Mouse (Mus musculus): Measurements from ENCODE around the gene Prkar2b. TPM values are rescaled to one million over a fixed set of nuclear protein-coding genes. Genes with fewer than 3 reads are reported as not detected.

Prkar2b gene
- total and polyA plus RNA-seq, 3 experiments, result 15.7 to 154 (median 34.1) TPM

- TF ChIP-seq ELF1 (IDR thresholded peaks at IDR 0.05; ENCODE audit: low read depth, low read length) (peak; percentile 48; the same call in 1 of the 2 replicates), SMC3 (IDR thresholded peaks at IDR 0.05; ENCODE audit: low read depth, low read length) (no peak), POLR2A (IDR thresholded peaks at IDR 0.05; ENCODE audit: control insufficient read depth in 1 of 2, insufficient read depth in 1 of 2, low read depth in 1 of 2, low read length in 2 of 2, poor library complexity in 1 of 2) (peak in 1 of 2 experiments; percentile 43; a peak in 1 of 4 replicates), ETS1 (IDR thresholded peaks at IDR 0.05; ENCODE audit: low read depth, low read length) (no peak)
Observed at GRCm38 (mm10) chr12:31949759-31950658, 111.1 kb downstream of the Prkar2b start, which contains the start of gene Hbp1 (continued).

- Histone ChIP-seq H3K79me2 (ENCODE audit: control insufficient read depth, insufficient read depth, low read length, poor library complexity) (peaks cover 9% of the 10 kb centered on the region; the same call in 1 of the 2 replicates), H3K9ac (ENCODE audit: control insufficient read depth, low read depth, low read length, poor library complexity, severe bottlenecking) (peak overlapping the region; percentile 83), H3K9me3 (replicated peaks; ENCODE audit: insufficient read depth, low read length) (no peaks in the 10 kb centered on the region), H3K27me3 (ENCODE audit: control insufficient read depth in 1 of 2, insufficient read depth in 2 of 2, low read length in 2 of 2) (no peaks in the 10 kb centered on the region), H3K36me3 (ENCODE audit: control insufficient read depth in 1 of 2, insufficient read depth in 2 of 2, low read length in 2 of 2) (peaks cover 0 to 20% of the 10 kb centered on the region in 2 experiments; a peak in 2 of 4 replicates), H3K4me3 (ENCODE audit: control insufficient read depth in 1 of 2, insufficient read depth in 1 of 2, low read depth in 2 of 2, low read length in 2 of 2) (peak overlapping the region; percentile 80 to 89), H3K4me1 (ENCODE audit: control insufficient read depth in 1 of 2, insufficient read depth in 2 of 2, low read length in 2 of 2) (peaks cover 2 to 6% of the 10 kb centered on the region in 2 experiments; a peak in 3 of 4 replicates), H3K27ac (ENCODE audit: control insufficient read depth, low read depth, low read length) (peak overlapping the region; percentile 83)
- peak; percentile 90 for DNase-seq (ENCODE audit: low read depth, low spot score)
- TF ChIP-seq NELFE (IDR thresholded peaks at IDR 0.05; ENCODE audit: low read depth, low read length), result peak; percentile 42; the same call in 1 of the 2 replicates
- peak; percentile 55; the same call in 1 of the 2 replicates for TF ChIP-seq ETS1 (IDR thresholded peaks at IDR 0.05; ENCODE audit: low read depth, low read length)
- no peak for TF ChIP-seq KAT2A (conservative IDR thresholded peaks at IDR 0.05; ENCODE audit: low read depth, low read length)
- TF ChIP-seq RAD21 (IDR thresholded peaks at IDR 0.05; ENCODE audit: low read depth, low read length), result no peak; the same call in 1 of the 2 replicates
- TF ChIP-seq ELF1 (IDR thresholded peaks at IDR 0.05; ENCODE audit: low read depth, low read length), result no peak
- TF ChIP-seq MXI1 (IDR thresholded peaks at IDR 0.05; ENCODE audit: low read depth, low read length), result peak; percentile 69
- no peak for TF ChIP-seq E2F4 (IDR thresholded peaks at IDR 0.05; ENCODE audit: borderline replicate concordance, low read depth, low read length)
- TF ChIP-seq SMC3 (IDR thresholded peaks at IDR 0.05; ENCODE audit: low read depth, low read length), result no peak
- no peak for TF ChIP-seq JUND (IDR thresholded peaks at IDR 0.05; ENCODE audit: low read depth, low read length)
- no peak for TF ChIP-seq CTCF (IDR thresholded peaks at IDR 0.05 in 2 of 3, conservative IDR thresholded peaks at IDR 0.05 in 1 of 3; ENCODE audit: control insufficient read depth in 1 of 3, insufficient read depth in 1 of 3, low read depth in 2 of 3, low read length in 3 of 3, poor library complexity in 1 of 3, severe bottlenecking in 1 of 3)
- TF ChIP-seq MAX (IDR thresholded peaks at IDR 0.05; ENCODE audit: low read length), result peak; percentile 74
- TF ChIP-seq UBTF (IDR thresholded peaks at IDR 0.05; ENCODE audit: borderline replicate concordance, insufficient read depth, low read depth, low read length), result peak; percentile 96; the same call in 1 of the 2 replicates
- TF ChIP-seq MYB (IDR thresholded peaks at IDR 0.05; ENCODE audit: low read depth, low read length), result no peak
- TF ChIP-seq ZMIZ1 (IDR thresholded peaks at IDR 0.05; ENCODE audit: low read depth, low read length), result no peak
- no peak for TF ChIP-seq GABPA (IDR thresholded peaks at IDR 0.05; ENCODE audit: low read depth, low read length)
- TF ChIP-seq MAFK (IDR thresholded peaks at IDR 0.05; ENCODE audit: borderline replicate concordance, low read depth, low read length), result no peak
- TF ChIP-seq TCF12 (IDR thresholded peaks at IDR 0.05; ENCODE audit: low read depth, low read length), result no peak
- TF ChIP-seq MEF2A (IDR thresholded peaks at IDR 0.05; ENCODE audit: extremely low read depth, insufficient replicate concordance, low read depth, low read length, poor library complexity, severe bottlenecking), result no peak
- no peak for TF ChIP-seq POLR2AphosphoS2 (IDR thresholded peaks at IDR 0.05; ENCODE audit: low read length)
- TF ChIP-seq CHD2 (IDR thresholded peaks at IDR 0.05; ENCODE audit: low read length), result no peak; the same call in 1 of the 2 replicates
- TF ChIP-seq EP300 (IDR thresholded peaks at IDR 0.05; ENCODE audit: low read depth in 1 of 2, low read length in 2 of 2), result peak in 1 of 2 experiments; percentile 30; a peak in 1 of 4 replicates
- TF ChIP-seq ZKSCAN1 (IDR thresholded peaks at IDR 0.05; ENCODE audit: low read depth, low read length), result no peak
- TF ChIP-seq POLR2A (IDR thresholded peaks at IDR 0.05; ENCODE audit: control insufficient read depth in 1 of 2, insufficient read depth in 1 of 2, low read depth in 1 of 2, low read length in 2 of 2, poor library complexity in 1 of 2), result peak in 1 of 2 experiments; percentile 33; a peak in 2 of 4 replicates
- no peak for TF ChIP-seq GATA1 (IDR thresholded peaks at IDR 0.05; ENCODE audit: low read depth, low read length)
- TF ChIP-seq CHD1 (IDR thresholded peaks at IDR 0.05; ENCODE audit: low read depth, low read length), result no peak
- TF ChIP-seq MAZ (IDR thresholded peaks at IDR 0.05; ENCODE audit: low read depth, low read length), result peak; percentile 86; the same call in 1 of the 2 replicates
- no peak for TF ChIP-seq ZNF384 (IDR thresholded peaks at IDR 0.05; ENCODE audit: low read depth, low read length)
- no peak for TF ChIP-seq ZC3H11A (IDR thresholded peaks at IDR 0.05; ENCODE audit: low read depth, low read length)
- peak; percentile 72 for TF ChIP-seq HCFC1 (IDR thresholded peaks at IDR 0.05; ENCODE audit: low read depth, low read length)
- no peak for TF ChIP-seq TBP (IDR thresholded peaks at IDR 0.05; ENCODE audit: low read depth, low read length)
- TF ChIP-seq MYC (IDR thresholded peaks at IDR 0.05; ENCODE audit: low read depth, low read length), result no peak
Observed at GRCm38 (mm10) chr12:31949193-31949741, 111.8 kb downstream of the Prkar2b start.

Measured in MEL (cell line).